Comparison of ENCODE assay signal across 10 mouse cellular contexts in the genomic region with DNA sequence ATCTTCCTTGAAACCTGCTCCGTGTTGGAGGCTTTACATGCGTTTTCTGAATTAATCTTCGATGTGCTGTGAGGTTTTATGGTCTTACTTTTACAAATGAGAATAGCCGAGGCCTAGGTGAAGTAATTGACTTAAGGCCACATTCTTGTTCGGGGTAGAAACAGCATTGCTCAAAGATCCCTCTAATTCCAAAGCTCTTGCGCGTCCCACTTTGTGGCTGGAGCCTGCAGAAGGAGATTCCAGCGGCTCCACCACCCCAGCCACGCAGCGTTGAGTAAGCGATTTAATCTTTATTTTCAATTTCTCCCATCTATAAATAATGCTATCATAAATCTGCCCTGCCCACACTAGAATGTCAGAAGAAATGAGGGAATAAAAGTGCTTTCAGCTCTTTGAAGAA. TPM values are rescaled to one million over a fixed set of nuclear protein-coding genes. Genes with fewer than 3 reads are reported as not detected.
DNase-seq lines count a peak whose midpoint lies in the region; ATAC-seq and TF ChIP-seq lines count a peak whose summit lies in the region.
"Had no signal": no experiment of that assay in that cellular context is flagged by ENCODE, and none has a peak within 500 bp of the region (broad histone marks: within the 10 kb centered on the region; RNA-seq: fewer than 3 reads in every experiment).

No protein-coding gene starts in this region.

- H3K9me3 ChIP-seq in kidney, embryonic 14.5 days (ENCODE audit: control insufficient read depth, low read length) = no peaks in the 10 kb centered on the region
- no peaks in the 10 kb centered on the region for H3K9me3 ChIP-seq in stomach, embryonic 14.5 days (ENCODE audit: control insufficient read depth, low read depth, low read length)
- no peaks in the 10 kb centered on the region for H3K9me3 ChIP-seq in stomach, postnatal 0 days (ENCODE audit: control insufficient read depth, low read length)
- no peaks in the 10 kb centered on the region for H3K9me3 ChIP-seq in intestine, embryonic 14.5 days (ENCODE audit: control insufficient read depth, low read length)

- H3K4me3 ChIP-seq in kidney, embryonic 14.5 days (ENCODE audit: low read length) = no peak overlapping the region
- H3K4me3 ChIP-seq in stomach, embryonic 14.5 days (ENCODE audit: low read depth, low read length) = no peak overlapping the region
- no peak overlapping the region for H3K4me3 ChIP-seq in stomach, postnatal 0 days (ENCODE audit: low read depth, low read length)
- no peak overlapping the region for H3K4me3 ChIP-seq in intestine, embryonic 14.5 days (ENCODE audit: low read depth, low read length)

- 12% methylated on average over 11 of the region's 11 CpGs for WGBS in kidney, embryonic 14.5 days
- 14% methylated on average over 11 of the region's 11 CpGs for WGBS in stomach, embryonic 14.5 days
- WGBS in stomach, postnatal 0 days = 17% methylated on average over 11 of the region's 11 CpGs
- WGBS in intestine, embryonic 14.5 days = 9% methylated on average over 11 of the region's 11 CpGs

- no peaks in the 10 kb centered on the region for H3K27me3 ChIP-seq in kidney, embryonic 14.5 days (ENCODE audit: control insufficient read depth, insufficient read depth, low read length)
- H3K27me3 ChIP-seq in stomach, embryonic 14.5 days (ENCODE audit: control insufficient read depth, insufficient read depth, low read length) = no peaks in the 10 kb centered on the region
- no peaks in the 10 kb centered on the region for H3K27me3 ChIP-seq in stomach, postnatal 0 days (ENCODE audit: control insufficient read depth, insufficient read depth, low read length)
- H3K27me3 ChIP-seq in intestine, embryonic 14.5 days (replicated peaks; ENCODE audit: control insufficient read depth, insufficient read depth, low read length) = no peaks in the 10 kb centered on the region

- H3K4me1 ChIP-seq in kidney, embryonic 14.5 days (ENCODE audit: control insufficient read depth, insufficient read depth, low read length) = peaks cover 14% of the 10 kb centered on the region
- H3K4me1 ChIP-seq in stomach, embryonic 14.5 days (ENCODE audit: control insufficient read depth, insufficient read depth, low read length) = peaks cover 22% of the 10 kb centered on the region
- H3K4me1 ChIP-seq in stomach, postnatal 0 days (replicated peaks; ENCODE audit: control insufficient read depth, insufficient read depth) = 0 out of 2 replicates have a peak, but pooled peaks cover 3% of the 10 kb centered on the region
- peaks cover 26% of the 10 kb centered on the region for H3K4me1 ChIP-seq in intestine, embryonic 14.5 days (replicated peaks; ENCODE audit: control insufficient read depth, insufficient read depth, low read length)

- DNase-seq in kidney, postnatal 36 days = no peak
- DNase-seq in stomach, postnatal 0 days (ENCODE audit: low spot score) = no peak
- DNase-seq in intestine, embryonic 14.5 days (ENCODE audit: low spot score) = peak; percentile 52
- no peak for DNase-seq in thymus, postnatal 25 days
- DNase-seq: kidney, postnatal 25 days had no signal

- TF ChIP-seq EP300 in stomach, postnatal 0 days (optimal IDR thresholded peaks at IDR 0.05) = no peak

- H3K9ac ChIP-seq in kidney, embryonic 14.5 days (ENCODE audit: low read depth, low read length) = no peak overlapping the region
- no peak overlapping the region for H3K9ac ChIP-seq in stomach, embryonic 14.5 days (replicated peaks; ENCODE audit: low read depth, low read length)
- no peak overlapping the region for H3K9ac ChIP-seq in stomach, postnatal 0 days (ENCODE audit: low read length)
- H3K9ac ChIP-seq in intestine, embryonic 14.5 days (ENCODE audit: low read length) = no peak overlapping the region

- no peaks in the 10 kb centered on the region for H3K36me3 ChIP-seq in kidney, embryonic 14.5 days (ENCODE audit: control insufficient read depth, insufficient read depth, low read length)
- no peaks in the 10 kb centered on the region for H3K36me3 ChIP-seq in stomach, embryonic 14.5 days (ENCODE audit: control insufficient read depth, insufficient read depth, low read length)
- no peaks in the 10 kb centered on the region for H3K36me3 ChIP-seq in stomach, postnatal 0 days (ENCODE audit: control insufficient read depth, insufficient read depth, low read length)
- H3K36me3 ChIP-seq in intestine, embryonic 14.5 days (ENCODE audit: control insufficient read depth, insufficient read depth, low read length) = no peaks in the 10 kb centered on the region

- no peak for ATAC-seq in kidney, embryonic 14.5 days (ENCODE audit: low FRiP score, low TSS enrichment)
- ATAC-seq in stomach, embryonic 14.5 days (ENCODE audit: insufficient number of reproducible peaks, insufficient read depth, low FRiP score, low read depth) = no peak
- no peak for ATAC-seq in stomach, postnatal 0 days (ENCODE audit: low FRiP score, low TSS enrichment)
- ATAC-seq in intestine, embryonic 14.5 days (replicated peaks; ENCODE audit: low FRiP score, low TSS enrichment, low read depth) = no peak
- ATAC-seq in inflammation-experienced regulatory T-cells, adult 6 months = no peak
- ATAC-seq: forebrain, embryonic 14.5 days had no signal

- H3K4me2 ChIP-seq in kidney, embryonic 14.5 days (replicated peaks; ENCODE audit: low read depth, low read length) = peak overlapping the region; percentile 17
- H3K4me2 ChIP-seq in stomach, embryonic 14.5 days (replicated peaks; ENCODE audit: low read depth, low read length) = no peak overlapping the region; the same call in 1 of the 2 replicates
- no peak overlapping the region; the same call in 1 of the 2 replicates for H3K4me2 ChIP-seq in stomach, postnatal 0 days (replicated peaks; ENCODE audit: low read depth)
- H3K4me2 ChIP-seq in intestine, embryonic 14.5 days (ENCODE audit: low read length) = peak overlapping the region; percentile 47

- TF ChIP-seq CTCF in stomach, postnatal 0 days (IDR thresholded peaks at IDR 0.05; ENCODE audit: low read depth) = no peak

- no peak overlapping the region for H3K27ac ChIP-seq in kidney, embryonic 14.5 days (ENCODE audit: low read depth, low read length)
- peak overlapping the region; percentile 15; the same call in 1 of the 2 replicates for H3K27ac ChIP-seq in stomach, embryonic 14.5 days (ENCODE audit: low read length)
- no peak overlapping the region; the same call in 1 of the 2 replicates for H3K27ac ChIP-seq in stomach, postnatal 0 days (replicated peaks)
- no peak overlapping the region; the same call in 1 of the 2 replicates for H3K27ac ChIP-seq in intestine, embryonic 14.5 days (ENCODE audit: low read depth)
- H3K27ac ChIP-seq: macrophage had no signal

RNA-seq across cellular contexts. Expression of gene Frs2, which starts 2.9 kb away (rescaled TPM):
- polyA plus RNA-seq in kidney, embryonic 14.5 days (2014; fragmentation: Nextera tagmentation; extraction: Ambion mirVana) = 25.4 and 28.0 TPM in 2 replicates
- 37.4 and 40.3 TPM in 2 replicates for polyA plus RNA-seq in stomach, embryonic 14.5 days (2014; fragmentation: Nextera tagmentation; extraction: Ambion mirVana)
- polyA plus RNA-seq in stomach, postnatal 0 days (2015; fragmentation: Nextera tagmentation; extraction: Ambion mirVana) = 11.6 and 11.9 TPM in 2 replicates
- 28.0 and 28.9 TPM in 2 replicates for polyA plus RNA-seq in intestine, embryonic 14.5 days (2014; fragmentation: Nextera tagmentation; extraction: Ambion mirVana)
- 10 to 100 TPM in 1 of 3 experiments, 1 to 10 TPM in 2; 7.4 to 11.6 (median 9.1) TPM for polyA plus RNA-seq in inflammation-experienced regulatory T-cells, adult 6 months (2017; shearing (Covaris generic))

Comparison
In these comparisons a context has a peak if more than half of its experiments do, and no peak if none do; other contexts are left out.
1. H3K4me2 ChIP-seq: peak in kidney, embryonic 14.5 days (single experiment) and intestine, embryonic 14.5 days (single experiment); none in stomach, embryonic 14.5 days (single experiment) and stomach, postnatal 0 days (single experiment).